Mouse (Mus musculus) liver, embryonic 11.5 days (tissue): ENCODE measurements around the gene Cyct. TPM values are rescaled to one million over a fixed set of nuclear protein-coding genes. Genes with fewer than 3 reads are reported as not detected.
A peak's percentile ranks its signal among the peaks of the same experiment; 100 is the strongest.

Experiments
- ATAC-seq: fragments of 200-750 bp; cut with Nextera tagmentation; replicated peaks from 2 replicates; pipeline ENCODE4 v1.8.0; 2017; ENCODE audit warnings: moderate number of reproducible peaks, mild to moderate bottlenecking, moderate TSS enrichment, moderate library complexity; ENCODE audit not compliant: low FRiP score
- DNase-seq: peaks from one replicate; pipeline ENCODE4 v3.0.0-alpha.2; 2017; ENCODE audit warnings: low spot score
- H3K27ac ChIP-seq: fragments of 300-500 bp; sonication (generic); 2 replicates; pipeline ENCODE4 v1.5.1; 2014; ENCODE audit warnings: mild to moderate bottlenecking, low read depth, low read length, control low read depth
- H3K27me3 ChIP-seq: fragments of 300-500 bp; sonication (generic); replicated peaks from 2 replicates; pipeline ENCODE4 v1.6.1; 2014; ENCODE audit warnings: low read length, mixed read lengths; ENCODE audit not compliant: control insufficient read depth, insufficient read depth
- H3K36me3 ChIP-seq: fragments of 300-500 bp; sonication (generic); 2 replicates; pipeline ENCODE4 v1.6.1; 2014; ENCODE audit warnings: mild to moderate bottlenecking, low read length, moderate library complexity, mixed read lengths; ENCODE audit not compliant: control insufficient read depth, insufficient read depth
- H3K4me1 ChIP-seq: fragments of 300-500 bp; sonication (generic); replicated peaks from 2 replicates; pipeline ENCODE4 v1.6.1; 2014; ENCODE audit warnings: low read length, mixed read lengths; ENCODE audit not compliant: control insufficient read depth, insufficient read depth
- H3K4me2 ChIP-seq: fragments of 300-500 bp; sonication (generic); 2 replicates; pipeline ENCODE4 v1.6.1; 2014; ENCODE audit warnings: mild to moderate bottlenecking, control low read depth, moderate library complexity
- H3K4me3 ChIP-seq: fragments of 300-500 bp; sonication (generic); 2 replicates; pipeline ENCODE4 v1.5.1; 2014; ENCODE audit warnings: low read depth, low read length, control low read depth
- H3K9ac ChIP-seq: fragments of 300-500 bp; sonication (generic); 2 replicates; pipeline ENCODE4 v1.6.1; 2014; ENCODE audit warnings: low read depth, low read length, control low read depth
- H3K9me3 ChIP-seq: fragments of 300-500 bp; sonication (generic); 2 replicates; pipeline ENCODE4 v1.6.1; 2016; ENCODE audit warnings: low read length, inconsistent platforms, mixed read lengths; ENCODE audit not compliant: control insufficient read depth
- WGBS: fragments of 180-500 bp; shearing (Covaris S2); extraction: QIAGEN DNeasy Blood & Tissue Kit; methylation state at CpG from one replicate; pipeline ENCODE4 v1.1.7; 2014; 5-methylcytosine and 5-hydroxymethylcytosine counted together
- polyA plus RNA-seq: library from polyadenylated mRNA; unstranded; fragments of >200 nt; fragmentation: Nextera tagmentation; extraction: Ambion mirVana; gene quantifications from 2 replicates; pipeline ENCODE4 v1.2.1, GENCODE M21; 2014

Gene Cyct
- polyA plus RNA-seq, 1 experiment from 2014 or later, result 0.27 TPM

GRCm38 (mm10) chr2:76378646-76379045 is 18.4 kb upstream of the Cyct start:
- no peak for ATAC-seq
- no peaks in the 10 kb centered on the region for H3K27me3 ChIP-seq
- no peak overlapping the region for H3K4me2 ChIP-seq
- WGBS, result 95% methylated on average over 19 of the region's 19 CpGs
- peaks cover 27% of the 10 kb centered on the region for H3K36me3 ChIP-seq
- no peaks in the 10 kb centered on the region for H3K9me3 ChIP-seq
- H3K27ac ChIP-seq, result no peak overlapping the region
- no peak overlapping the region for H3K4me3 ChIP-seq
- no peaks in the 10 kb centered on the region for H3K4me1 ChIP-seq
- DNase-seq, result no peak
- no peak overlapping the region for H3K9ac ChIP-seq

GRCm38 (mm10) chr2:76374544-76375206 is 14.4 kb upstream of the Cyct start:
- no peak overlapping the region for H3K4me3 ChIP-seq
- ATAC-seq (no peak), DNase-seq (no peak)
- H3K4me2 ChIP-seq, result no peak overlapping the region
- H3K4me1 ChIP-seq, result peaks cover 12% of the 10 kb centered on the region; the same call in 1 of the 2 replicates
- H3K27me3 ChIP-seq, result no peaks in the 10 kb centered on the region
- 91% methylated on average over 6 of the region's 6 CpGs for WGBS
- no peak overlapping the region for H3K9ac ChIP-seq
- H3K36me3 ChIP-seq, result peaks cover 18% of the 10 kb centered on the region
- no peaks in the 10 kb centered on the region for H3K9me3 ChIP-seq
- no peak overlapping the region for H3K27ac ChIP-seq

- DNase-seq (no peak), ATAC-seq (peak; percentile 80)
- Histone ChIP-seq H3K9me3 (no peaks in the 10 kb centered on the region), H3K4me1 (peaks cover 12% of the 10 kb centered on the region; the same call in 1 of the 2 replicates), H3K27me3 (no peaks in the 10 kb centered on the region), H3K4me2 (no peak overlapping the region), H3K27ac (no peak overlapping the region), H3K4me3 (no peak overlapping the region), H3K36me3 (peaks cover 3% of the 10 kb centered on the region), H3K9ac (no peak overlapping the region)
- 58% methylated on average over 4 of the region's 4 CpGs for WGBS
These were observed 12.0 kb upstream of the Cyct start for GRCm38 (mm10) chr2:76372244-76372643.

GRCm38 (mm10) chr2:76370656-76370922 is 10.3 kb upstream of the Cyct start:
- no peaks in the 10 kb centered on the region for H3K36me3 ChIP-seq
- peaks cover 12% of the 10 kb centered on the region; the same call in 1 of the 2 replicates for H3K4me1 ChIP-seq
- H3K27ac ChIP-seq, result peak overlapping the region; percentile 84; the same call in 1 of the 2 replicates
- DNase-seq (no peak), ATAC-seq (no peak; the same call in 1 of the 2 replicates)
- 3% methylated on average over 7 of the region's 7 CpGs for WGBS
- H3K9me3 ChIP-seq, result no peaks in the 10 kb centered on the region
- H3K9ac ChIP-seq, result peak overlapping the region; percentile 94
- peak overlapping the region; percentile 82 for H3K4me2 ChIP-seq
- no peaks in the 10 kb centered on the region for H3K27me3 ChIP-seq
- H3K4me3 ChIP-seq, result peak overlapping the region; percentile 95

GRCm38 (mm10) chr2:76369821-76370655 is 9.8 kb upstream of the Cyct start, which contains the start of gene Rbm45:
TSS of gene Rbm45 (plus strand) at chr2:76369984.
- under 1% methylated on average over 61 of the region's 61 CpGs for WGBS
- ATAC-seq, result peak; percentile 85
- Histone ChIP-seq H3K27me3 (no peaks in the 10 kb centered on the region), H3K4me1 (peaks cover 12% of the 10 kb centered on the region; the same call in 1 of the 2 replicates), H3K4me3 (peak within 1 kb of the TSS; percentile 95), H3K9ac (peak within 1 kb of the TSS; percentile 94), H3K27ac (peak within 1 kb of the TSS; percentile 84), H3K4me2 (peak within 1 kb of the TSS; percentile 82), H3K36me3 (no peaks in the 10 kb centered on the region), H3K9me3 (no peaks in the 10 kb centered on the region)
- peak; percentile 85 for DNase-seq

- Histone ChIP-seq H3K36me3 (no peaks in the 10 kb centered on the region), H3K4me2 (peak overlapping the region; percentile 82; the same call in 1 of the 2 replicates), H3K9me3 (no peaks in the 10 kb centered on the region), H3K27ac (no peak overlapping the region), H3K4me3 (peak overlapping the region; percentile 95; the same call in 1 of the 2 replicates), H3K27me3 (no peaks in the 10 kb centered on the region), H3K4me1 (peaks cover 12% of the 10 kb centered on the region; the same call in 1 of the 2 replicates), H3K9ac (no peak overlapping the region)
- ATAC-seq (no peak), DNase-seq (no peak)
- 61% methylated on average over 12 of the region's 13 CpGs for WGBS
These were observed 8.8 kb upstream of the Cyct start for GRCm38 (mm10) chr2:76368861-76369660.

- no peak overlapping the region for H3K9ac ChIP-seq
These were observed 7.1 kb upstream of the Cyct start for GRCm38 (mm10) chr2:76367188-76367922.

GRCm38 (mm10) chr2:76365811-76366210 is 5.6 kb upstream of the Cyct start:
- H3K4me1 ChIP-seq, result peaks cover under 1% of the 10 kb centered on the region; the same call in 1 of the 2 replicates
- WGBS, result 80% methylated on average over 4 of the region's 4 CpGs
- H3K9me3 ChIP-seq, result no peaks in the 10 kb centered on the region
- no peaks in the 10 kb centered on the region for H3K36me3 ChIP-seq
- no peaks in the 10 kb centered on the region for H3K27me3 ChIP-seq
- no peak overlapping the region for H3K27ac ChIP-seq
- H3K4me2 ChIP-seq, result no peak overlapping the region
- H3K4me3 ChIP-seq, result no peak overlapping the region
- H3K9ac ChIP-seq, result no peak overlapping the region
- ATAC-seq (no peak), DNase-seq (no peak)

More at GRCm38 (mm10) chr2:76367188-76367922, 7.1 kb upstream of the Cyct start:
- no peak overlapping the region for H3K4me2 ChIP-seq
- H3K4me1 ChIP-seq, result peaks cover 12% of the 10 kb centered on the region; the same call in 1 of the 2 replicates
- no peak for ATAC-seq
- H3K36me3 ChIP-seq, result no peaks in the 10 kb centered on the region
- WGBS, result 17% methylated on average over 9 of the region's 9 CpGs
- no peak overlapping the region for H3K27ac ChIP-seq
- DNase-seq, result peak; percentile 55
- no peak overlapping the region for H3K4me3 ChIP-seq
- H3K27me3 ChIP-seq, result no peaks in the 10 kb centered on the region
- H3K9me3 ChIP-seq, result no peaks in the 10 kb centered on the region
